Mouse (Mus musculus): ENCODE measurements around the gene Ahdc1.

- TF ChIP-seq CTCF (IDR thresholded peaks at IDR 0.05; ENCODE audit: low read depth) (no peak), EP300 (IDR thresholded peaks at IDR 0.05; ENCODE audit: low read depth) (no peak)
Measured at GRCm38 (mm10) chr4:133091459-133091785, 80.4 kb downstream of the Ahdc1 start.

Measured in heart, postnatal 0 days (tissue).